Mouse (Mus musculus) lung, postnatal 0 days (tissue): ENCODE data around the gene Mest. TPM values are rescaled to one million over a fixed set of nuclear protein-coding genes. Genes with fewer than 3 reads are reported as not detected.

ENCODE experiments used
- ATAC-seq: fragments of 200-750 bp; cut with Nextera tagmentation; 2 replicates; pipeline ENCODE4 v1.8.0; 2017; ENCODE audit warnings: moderate library complexity
- DNase-seq: peaks from one replicate; pipeline ENCODE4 v3.0.0-alpha.2; 2016; ENCODE audit warnings: low spot score
- H3K27ac ChIP-seq: fragments of 300-500 bp; sonication (generic); 2 replicates; pipeline ENCODE4 v1.5.1; 2014; ENCODE audit warnings: antibody characterized with exemption, mild to moderate bottlenecking, low read length, mixed read lengths
- H3K27me3 ChIP-seq: fragments of 300-500 bp; sonication (generic); replicated peaks from 2 replicates; pipeline ENCODE4 v1.6.1; 2014; ENCODE audit warnings: low read length, mixed read lengths; ENCODE audit not compliant: insufficient read depth
- H3K36me3 ChIP-seq: fragments of 300-500 bp; sonication (generic); 2 replicates; pipeline ENCODE4 v1.6.1; 2014; ENCODE audit warnings: low read length, mixed read lengths; ENCODE audit not compliant: insufficient read depth
- H3K4me1 ChIP-seq: fragments of 300-500 bp; sonication (generic); 2 replicates; pipeline ENCODE4 v1.6.1; 2014; ENCODE audit warnings: antibody characterized with exemption, low read depth, low read length, mixed read lengths; ENCODE audit not compliant: insufficient read depth
- H3K4me2 ChIP-seq: fragments of 300-500 bp; sonication (generic); replicated peaks from 2 replicates; pipeline ENCODE4 v1.6.1; 2014; ENCODE audit warnings: low read depth, mild to moderate bottlenecking, low read length, moderate library complexity, mixed read lengths
- H3K4me3 ChIP-seq: fragments of 300-500 bp; sonication (generic); 2 replicates; pipeline ENCODE4 v1.5.1; 2014; ENCODE audit warnings: low read depth, low read length
- H3K9ac ChIP-seq: fragments of 300-500 bp; sonication (generic); replicated peaks from 2 replicates; pipeline ENCODE4 v1.6.1; 2014; ENCODE audit warnings: low read depth, mild to moderate bottlenecking
- H3K9me3 ChIP-seq: fragments of 300-500 bp; sonication (generic); 2 replicates; pipeline ENCODE4 v1.6.1; 2016; ENCODE audit warnings: low read length, mixed read lengths
- CTCF ChIP-seq: IDR thresholded peaks from 2 replicates; pipeline ENCODE4 v1.5.1; 2016; ENCODE audit warnings: antibody characterized with exemption, mild to moderate bottlenecking
- EP300 ChIP-seq: IDR thresholded peaks from 2 replicates; pipeline ENCODE4 v1.6.1; 2016; ENCODE audit warnings: antibody characterized with exemption, mild to moderate bottlenecking, control low read depth
- WGBS: fragments of 180-500 bp; shearing (Covaris S2); extraction: QIAGEN DNeasy Blood & Tissue Kit; methylation state at CpG from one replicate; pipeline ENCODE4 v1.1.7; 2014; 5-methylcytosine and 5-hydroxymethylcytosine counted together
- microRNA counts: library from miRNA; unstranded; fragments of <30 nt; microRNA quantifications from one replicate; lab custom pipeline; 2015
- microRNA-seq: library from miRNA; unstranded; fragments of <30 nt; microRNA quantifications from one replicate; pipeline ENCODE4, GENCODE M21; 2016
- polyA plus RNA-seq: library from polyadenylated mRNA; unstranded; fragments of >200 nt; fragmentation: Nextera tagmentation; extraction: Ambion mirVana; gene quantifications from 2 replicates; pipeline ENCODE4 v1.2.1, GENCODE M21; 2015

Gene Mest
- polyA plus RNA-seq, 1 experiment from 2014 or later = 436 TPM

GRCm38 (mm10) chr6:30749892-30750291 is 26.5 kb downstream of the Mest start:
- H3K4me1 ChIP-seq = no peaks in the 10 kb centered on the region; the same call in 1 of the 2 replicates
- DNase-seq (no peak), ATAC-seq (no peak)
- H3K4me3 ChIP-seq = no peak overlapping the region
- no peaks in the 10 kb centered on the region for H3K9me3 ChIP-seq
- H3K36me3 ChIP-seq = peaks cover 17% of the 10 kb centered on the region; the same call in 1 of the 2 replicates
- H3K4me2 ChIP-seq = no peak overlapping the region
- no peak overlapping the region for H3K27ac ChIP-seq
- H3K9ac ChIP-seq = no peak overlapping the region
- TF ChIP-seq EP300 (no peak), CTCF (no peak)
- 60% methylated on average over 1 of the region's 1 CpGs for WGBS
- H3K27me3 ChIP-seq = no peaks in the 10 kb centered on the region

GRCm38 (mm10) chr6:30750482-30750881 is 27.1 kb downstream of the Mest start:
- peaks cover 13% of the 10 kb centered on the region; the same call in 1 of the 2 replicates for H3K36me3 ChIP-seq
- ATAC-seq (no peak), DNase-seq (no peak)
- no peak for TF ChIP-seq CTCF
- TF ChIP-seq EP300 = no peak
- 68% methylated on average over 6 of the region's 6 CpGs for WGBS
- H3K4me1 ChIP-seq = no peaks in the 10 kb centered on the region; the same call in 1 of the 2 replicates
- no peaks in the 10 kb centered on the region for H3K27me3 ChIP-seq
- no peaks in the 10 kb centered on the region for H3K9me3 ChIP-seq
- H3K4me2 ChIP-seq = no peak overlapping the region
- no peak overlapping the region for H3K9ac ChIP-seq
- no peak overlapping the region for H3K4me3 ChIP-seq
- no peak overlapping the region for H3K27ac ChIP-seq

- Histone ChIP-seq H3K9ac (no peak overlapping the region), H3K27ac (no peak overlapping the region), H3K36me3 (peaks cover 11% of the 10 kb centered on the region; the same call in 1 of the 2 replicates), H3K27me3 (no peaks in the 10 kb centered on the region), H3K4me2 (no peak overlapping the region), H3K4me1 (no peaks in the 10 kb centered on the region; the same call in 1 of the 2 replicates), H3K9me3 (no peaks in the 10 kb centered on the region), H3K4me3 (no peak overlapping the region)
- no peak for TF ChIP-seq EP300
- TF ChIP-seq CTCF = no peak
- ATAC-seq = no peak
- WGBS = 57% methylated on average over 2 of the region's 2 CpGs
- no peak for DNase-seq
These were observed 27.9 kb downstream of the Mest start for GRCm38 (mm10) chr6:30751209-30751608.

MicroRNAs encoded within 50 kb of the gene (microRNA counts, 519-probe panel; counts per million panel counts)
- microRNA mmu-miR-335-3p (lab: Ali Mortazavi, UCI) = 4,712 counts per million, percentile 54 among the panel's probes with 10 or more counts
- microRNA mmu-miR-335-5p (lab: Ali Mortazavi, UCI) = 6,963 counts per million, percentile 93 among the panel's probes with 10 or more counts

Small RNA genes within 50 kb of the gene (microRNA-seq; reads per million reads assigned to microRNA genes)
- 75,082 reads per million, percentile 100 among the genes with 10 or more reads in this experiment for gene Mir335

Other genes with a start within 250 kb of the Mest start
- 14.6 TPM in 2 replicates for gene Tmem209, start 213.8 kb upstream of the Mest start, polyA plus RNA-seq
- gene Ssmem1, start 213.7 kb upstream of the Mest start, polyA plus RNA-seq = 0.12 TPM in 1 of 2 replicates, not detected in the other
- 2.7 and 3.0 TPM in 2 replicates for gene Cpa2, start 182.0 kb upstream of the Mest start, polyA plus RNA-seq
- 0.05 and 0.07 TPM in 2 replicates for gene Cpa4, start 155.2 kb upstream of the Mest start, polyA plus RNA-seq
- not detected in 2 replicates for gene Cpa5, start 112.5 kb upstream of the Mest start, polyA plus RNA-seq
- gene Cpa1, start 84.3 kb upstream of the Mest start, polyA plus RNA-seq = 8.8 and 11.2 TPM in 2 replicates
- 6.1 and 6.3 TPM in 2 replicates for gene Cep41, start 29.8 kb upstream of the Mest start, polyA plus RNA-seq
- gene Copg2, start 173.2 kb downstream of the Mest start, polyA plus RNA-seq = 15.9 and 19.8 TPM in 2 replicates
- gene Tsga13, start 192.0 kb downstream of the Mest start, polyA plus RNA-seq = 0.15 and 0.20 TPM in 2 replicates
- gene Klf14, start 235.5 kb downstream of the Mest start, polyA plus RNA-seq = 1.3 and 1.4 TPM in 2 replicates